Mouse (Mus musculus) mesoderm, embryonic 11.5 days (tissue): ENCODE measurements around the gene Ccl9.

ENCODE experiments used
- DNase-seq: peaks from one replicate; pipeline ENCODE4 v3.0.0-alpha.2; 2012; ENCODE audit warnings: low read depth, low spot score

Gene Ccl9

GRCm38 (mm10) chr11:83538705-83539314, 39.6 kb downstream of the Ccl9 start:
- DNase-seq, result no peak

GRCm38 (mm10) chr11:83536831-83537230, 41.6 kb downstream of the Ccl9 start:
- no peak for DNase-seq

- DNase-seq, result peak; percentile 24
Measured at GRCm38 (mm10) chr11:83534609-83535423, 43.6 kb downstream of the Ccl9 start.

- DNase-seq, result no peak
Measured at GRCm38 (mm10) chr11:83534143-83534542, 44.3 kb downstream of the Ccl9 start.

- no peak for DNase-seq
Measured at GRCm38 (mm10) chr11:83533192-83533591, 45.2 kb downstream of the Ccl9 start.

- no peak for DNase-seq
Measured at GRCm38 (mm10) chr11:83530360-83530759, 48.1 kb downstream of the Ccl9 start, which contains the start of gene Ccl5. Gene Ccl5, minus strand, starts transcription at chr11:83530518.

- DNase-seq, result no peak
Measured at GRCm38 (mm10) chr11:83529024-83529423, 49.4 kb downstream of the Ccl9 start.
